Mouse (Mus musculus): ENCODE measurements around the gene Hlx. TPM values are rescaled to one million over a fixed set of nuclear protein-coding genes. Genes with fewer than 3 reads are reported as not detected.

Hlx gene
- total and polyA plus RNA-seq, 2 experiments from 2014 or later = 1.5 to 1.9 TPM

GRCm38 (mm10) chr1:184720162-184721025 is 12.0 kb downstream of the Hlx start:
- Histone ChIP-seq H3K9me3 (ENCODE audit: low read length) (no peaks in the 10 kb centered on the region), H3K36me3 (ENCODE audit: insufficient read depth, low read length) (no peaks in the 10 kb centered on the region), H3K4me2 (ENCODE audit: low read depth, low read length, poor library complexity, severe bottlenecking) (no peak overlapping the region), H3K9ac (replicated peaks; ENCODE audit: low read length, poor library complexity, severe bottlenecking) (no peak overlapping the region), H3K4me3 (ENCODE audit: low read depth, low read length) (no peak overlapping the region), H3K4me1 (ENCODE audit: insufficient read depth, low read length) (no peaks in the 10 kb centered on the region), H3K27me3 (ENCODE audit: insufficient read depth, low read length) (peaks cover 94% of the 10 kb centered on the region), H3K27ac (ENCODE audit: low read depth, low read length) (no peak overlapping the region)
- no peak for TF ChIP-seq CTCF (IDR thresholded peaks at IDR 0.05)
- ATAC-seq (ENCODE audit: low FRiP score) = no peak
- DNase-seq (ENCODE audit: low spot score) = no peak
- WGBS = 1% methylated on average over 26 of the region's 26 CpGs

GRCm38 (mm10) chr1:184718261-184719120 is 13.9 kb downstream of the Hlx start:
- no peak for TF ChIP-seq CTCF (IDR thresholded peaks at IDR 0.05)
- no peak overlapping the region for H3K9ac ChIP-seq (replicated peaks; ENCODE audit: low read length, poor library complexity, severe bottlenecking)
- WGBS = 1% methylated on average over 41 of the region's 41 CpGs
- DNase-seq (ENCODE audit: low spot score) (no peak), ATAC-seq (ENCODE audit: low FRiP score) (no peak)
- H3K27me3 ChIP-seq (ENCODE audit: insufficient read depth, low read length) = peaks cover 90% of the 10 kb centered on the region
- H3K4me1 ChIP-seq (ENCODE audit: insufficient read depth, low read length) = no peaks in the 10 kb centered on the region
- H3K36me3 ChIP-seq (ENCODE audit: insufficient read depth, low read length) = no peaks in the 10 kb centered on the region
- no peaks in the 10 kb centered on the region for H3K9me3 ChIP-seq (ENCODE audit: low read length)
- H3K4me3 ChIP-seq (ENCODE audit: low read depth, low read length) = no peak overlapping the region
- no peak overlapping the region for H3K27ac ChIP-seq (ENCODE audit: low read depth, low read length)
- 0 out of 2 replicates have a peak overlapping the region, but pooled peaks have one; percentile 1 for H3K4me2 ChIP-seq (ENCODE audit: low read depth, low read length, poor library complexity, severe bottlenecking)

GRCm38 (mm10) chr1:184717691-184718200 is 14.7 kb downstream of the Hlx start:
- Histone ChIP-seq H3K9me3 (ENCODE audit: low read length) (no peaks in the 10 kb centered on the region), H3K9ac (replicated peaks; ENCODE audit: low read length, poor library complexity, severe bottlenecking) (no peak overlapping the region), H3K27me3 (ENCODE audit: insufficient read depth, low read length) (peaks cover 90% of the 10 kb centered on the region), H3K4me2 (ENCODE audit: low read depth, low read length, poor library complexity, severe bottlenecking) (no peak overlapping the region), H3K27ac (ENCODE audit: low read depth, low read length) (no peak overlapping the region), H3K36me3 (ENCODE audit: insufficient read depth, low read length) (no peaks in the 10 kb centered on the region), H3K4me3 (ENCODE audit: low read depth, low read length) (no peak overlapping the region), H3K4me1 (ENCODE audit: insufficient read depth, low read length) (no peaks in the 10 kb centered on the region)
- no peak for TF ChIP-seq CTCF (IDR thresholded peaks at IDR 0.05)
- ATAC-seq (ENCODE audit: low FRiP score) = no peak
- 2% methylated on average over 12 of the region's 12 CpGs for WGBS
- DNase-seq (ENCODE audit: low spot score) = no peak

- H3K9me3 ChIP-seq (ENCODE audit: low read length) = no peaks in the 10 kb centered on the region
- ATAC-seq (ENCODE audit: low FRiP score) (no peak), DNase-seq (ENCODE audit: low spot score) (no peak)
- TF ChIP-seq CTCF (IDR thresholded peaks at IDR 0.05) = no peak
- no peak overlapping the region for H3K9ac ChIP-seq (replicated peaks; ENCODE audit: low read length, poor library complexity, severe bottlenecking)
- H3K4me3 ChIP-seq (ENCODE audit: low read depth, low read length) = no peak overlapping the region
- H3K27ac ChIP-seq (ENCODE audit: low read depth, low read length) = no peak overlapping the region
- no peaks in the 10 kb centered on the region for H3K4me1 ChIP-seq (ENCODE audit: insufficient read depth, low read length)
- 2% methylated on average over 18 of the region's 18 CpGs for WGBS
- H3K27me3 ChIP-seq (ENCODE audit: insufficient read depth, low read length) = peaks cover 86% of the 10 kb centered on the region
- no peaks in the 10 kb centered on the region for H3K36me3 ChIP-seq (ENCODE audit: insufficient read depth, low read length)
- no peak overlapping the region for H3K4me2 ChIP-seq (ENCODE audit: low read depth, low read length, poor library complexity, severe bottlenecking)
Measured at GRCm38 (mm10) chr1:184717016-184717568, 15.3 kb downstream of the Hlx start.

- Histone ChIP-seq H3K36me3 (ENCODE audit: insufficient read depth, low read length) (no peaks in the 10 kb centered on the region), H3K4me2 (ENCODE audit: low read depth, low read length, poor library complexity, severe bottlenecking) (no peak overlapping the region), H3K4me3 (ENCODE audit: low read depth, low read length) (no peak overlapping the region), H3K27me3 (ENCODE audit: insufficient read depth, low read length) (peaks cover 78% of the 10 kb centered on the region), H3K9ac (replicated peaks; ENCODE audit: low read length, poor library complexity, severe bottlenecking) (no peak overlapping the region), H3K4me1 (ENCODE audit: insufficient read depth, low read length) (no peaks in the 10 kb centered on the region), H3K9me3 (ENCODE audit: low read length) (no peaks in the 10 kb centered on the region), H3K27ac (ENCODE audit: low read depth, low read length) (no peak overlapping the region)
- TF ChIP-seq CTCF (IDR thresholded peaks at IDR 0.05) = no peak
- no peak for DNase-seq (ENCODE audit: low spot score)
- ATAC-seq (ENCODE audit: low FRiP score) = no peak
- WGBS = 3% methylated on average over 6 of the region's 6 CpGs
Measured at GRCm38 (mm10) chr1:184716117-184716516, 16.3 kb downstream of the Hlx start.

Measured in midbrain, postnatal 0 days (tissue).